Mouse (Mus musculus) thymus, postnatal 36 days (tissue): ENCODE measurements around the gene Dcaf12.

Source experiments
- DNase-seq, 2 experiments: peaks; one replicate each; pipeline ENCODE4 v3.0.0; 2022; ENCODE audit warnings: mixed read lengths in 2 of 2

Gene Dcaf12

GRCm38 (mm10) chr4:41310567-41311563 lies 3.8 kb downstream of the Dcaf12 start:
- no peak for DNase-seq

- DNase-seq, result no peak
Observed at GRCm38 (mm10) chr4:41307406-41307805, 7.3 kb downstream of the Dcaf12 start.

DNA sequence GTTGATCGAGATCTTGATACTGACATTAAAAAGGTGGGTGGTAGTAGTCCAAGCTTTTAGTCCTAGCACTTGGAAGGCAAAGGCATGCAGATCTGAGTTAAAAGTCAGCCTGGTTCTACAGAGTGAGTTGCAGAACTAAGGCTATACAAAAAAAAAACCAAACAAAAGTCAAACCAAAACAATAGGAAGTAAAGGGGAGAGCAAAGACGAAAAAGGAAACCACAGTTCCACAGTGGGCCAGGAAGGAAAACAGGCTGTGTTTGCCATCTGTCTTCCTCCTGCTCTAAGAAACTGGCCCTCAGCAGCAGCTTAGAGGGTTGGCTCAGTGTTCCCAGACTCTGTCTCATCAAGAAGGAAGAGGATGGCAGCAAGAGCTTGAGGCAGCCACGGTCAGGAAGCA lies 10.4 kb downstream of the Dcaf12 start:
- DNase-seq, result no peak

DNA sequence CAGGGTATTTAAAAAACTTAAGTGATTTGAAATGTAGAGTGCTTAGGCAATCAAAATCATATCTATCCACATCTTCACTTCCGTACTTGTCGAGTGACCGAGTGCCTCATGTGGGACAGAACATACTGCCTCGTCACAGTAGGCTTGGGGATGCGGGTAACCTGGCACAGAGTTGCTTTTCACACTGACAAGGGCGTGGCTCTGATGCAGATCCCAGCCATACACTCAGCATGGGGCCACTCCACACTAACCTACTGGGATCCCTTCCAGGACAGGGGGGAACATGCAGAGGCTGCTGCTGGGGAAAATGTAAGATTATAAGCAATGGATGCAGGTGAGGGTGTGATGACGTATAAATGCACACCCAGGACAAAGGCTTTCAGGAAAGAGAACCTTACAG lies 11.0 kb downstream of the Dcaf12 start:
- DNase-seq, result no peak

GRCm38 (mm10) chr4:41298976-41299375 lies 15.7 kb downstream of the Dcaf12 start:
- no peak for DNase-seq

DNA sequence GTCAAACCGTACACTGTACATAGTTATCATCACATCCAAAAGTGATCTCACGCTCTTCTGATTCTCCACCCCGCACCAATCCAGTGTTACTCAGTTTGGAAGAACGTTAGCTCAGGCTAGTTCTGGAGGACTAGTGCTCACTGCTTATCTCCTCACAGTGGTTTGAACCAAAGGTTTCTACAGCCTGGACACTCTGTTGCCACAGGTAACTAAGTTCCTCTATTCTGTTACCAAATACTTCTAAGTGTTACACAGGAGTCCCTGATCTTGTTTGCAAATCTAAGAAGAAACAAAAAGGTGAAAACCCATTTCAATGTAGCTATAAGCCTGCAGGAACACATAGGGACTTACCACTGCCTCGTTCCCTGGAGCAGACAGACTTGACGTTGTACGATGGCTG lies 18.7 kb downstream of the Dcaf12 start:
- DNase-seq, result no peak

DNA sequence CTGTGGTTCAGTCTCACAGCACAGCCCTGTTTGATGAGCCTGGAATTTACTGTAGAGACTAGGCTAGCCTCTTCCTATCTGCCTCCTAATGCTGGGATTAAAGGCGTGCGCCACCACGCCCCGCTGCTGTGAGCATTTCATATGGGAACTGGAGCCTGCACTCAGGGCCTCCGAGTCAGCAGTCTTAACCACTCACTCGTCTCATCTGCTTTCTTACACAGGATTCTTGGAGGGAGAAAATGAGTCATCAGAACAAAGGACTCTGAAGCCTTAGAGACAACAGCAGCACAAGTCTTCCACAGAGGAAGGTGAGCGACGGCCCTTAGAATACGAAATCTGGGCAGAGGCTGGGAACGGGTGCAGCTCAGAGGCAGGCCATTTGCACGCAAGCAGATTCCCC lies 19.2 kb downstream of the Dcaf12 start:
- DNase-seq, result no peak

- no peak for DNase-seq
Observed at GRCm38 (mm10) chr4:41293907-41294306, 20.8 kb downstream of the Dcaf12 start.

DNA sequence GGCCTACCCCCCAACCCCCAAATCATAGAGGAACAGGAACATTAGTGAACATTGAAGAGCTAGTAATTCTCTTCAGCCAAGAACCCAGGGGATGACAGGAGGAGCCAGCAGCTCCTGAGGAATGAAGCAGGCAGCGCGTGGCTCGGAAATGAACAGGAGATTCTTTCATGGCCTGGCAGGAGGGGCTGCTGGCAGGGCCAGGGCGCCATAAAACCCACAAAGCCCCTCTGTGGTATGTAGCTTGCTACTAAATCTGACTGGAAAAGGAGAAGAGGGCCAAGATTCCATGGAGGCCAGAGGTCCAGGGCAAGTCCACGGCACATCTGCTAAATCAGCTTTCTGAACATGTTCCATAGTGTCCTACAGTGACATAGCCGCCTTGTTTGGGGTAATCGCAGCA lies 24.9 kb downstream of the Dcaf12 start:
- DNase-seq, result no peak

DNA sequence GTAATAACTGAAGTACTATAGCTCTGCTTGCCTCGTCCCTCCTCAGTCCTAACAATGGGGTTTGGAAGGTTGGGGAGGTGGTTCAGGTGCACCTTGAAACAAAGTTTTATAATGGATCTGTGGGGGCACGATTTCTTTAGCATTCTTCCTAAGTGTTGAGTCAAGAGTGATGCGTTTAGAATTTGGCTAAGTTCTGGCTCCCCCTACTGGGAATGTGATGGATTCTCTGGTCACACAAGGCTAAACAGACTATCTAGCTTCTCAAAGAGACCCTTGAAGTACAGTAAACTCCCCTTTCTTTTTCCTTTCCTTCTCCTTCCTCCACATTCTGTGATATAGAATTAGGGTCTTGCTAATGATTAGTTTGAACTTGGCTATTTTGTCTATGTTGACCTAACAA lies 28.3 kb downstream of the Dcaf12 start:
- DNase-seq, result no peak

DNA sequence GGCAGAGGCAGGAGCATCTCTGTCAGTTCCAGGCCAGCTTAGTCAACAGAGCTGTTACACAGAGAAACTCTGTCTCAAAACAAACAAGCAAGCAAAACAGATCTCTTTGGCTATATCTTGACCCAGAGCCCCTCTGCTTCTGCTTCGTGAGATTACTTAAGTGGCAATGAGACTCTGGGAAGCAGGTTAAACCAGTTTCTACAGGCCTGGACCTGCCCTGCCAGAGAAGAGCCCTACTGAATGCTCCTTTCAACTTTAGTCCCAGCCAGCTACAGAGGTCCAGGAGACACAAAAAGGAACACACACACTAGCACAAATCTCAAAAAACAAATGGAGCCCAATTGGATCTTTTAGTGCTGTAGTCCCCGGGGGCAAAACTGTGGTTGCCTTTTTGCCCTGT lies 30.6 kb downstream of the Dcaf12 start:
- DNase-seq, result no peak

- DNase-seq, result no peak
Observed at GRCm38 (mm10) chr4:41275927-41276326, 38.8 kb downstream of the Dcaf12 start.

GRCm38 (mm10) chr4:41274980-41275850 lies 39.5 kb downstream of the Dcaf12 start, which contains the start of gene Ubap2:
TSS of gene Ubap2 (minus strand) at chr4:41275144.
- peak; percentile 96 for DNase-seq

DNA sequence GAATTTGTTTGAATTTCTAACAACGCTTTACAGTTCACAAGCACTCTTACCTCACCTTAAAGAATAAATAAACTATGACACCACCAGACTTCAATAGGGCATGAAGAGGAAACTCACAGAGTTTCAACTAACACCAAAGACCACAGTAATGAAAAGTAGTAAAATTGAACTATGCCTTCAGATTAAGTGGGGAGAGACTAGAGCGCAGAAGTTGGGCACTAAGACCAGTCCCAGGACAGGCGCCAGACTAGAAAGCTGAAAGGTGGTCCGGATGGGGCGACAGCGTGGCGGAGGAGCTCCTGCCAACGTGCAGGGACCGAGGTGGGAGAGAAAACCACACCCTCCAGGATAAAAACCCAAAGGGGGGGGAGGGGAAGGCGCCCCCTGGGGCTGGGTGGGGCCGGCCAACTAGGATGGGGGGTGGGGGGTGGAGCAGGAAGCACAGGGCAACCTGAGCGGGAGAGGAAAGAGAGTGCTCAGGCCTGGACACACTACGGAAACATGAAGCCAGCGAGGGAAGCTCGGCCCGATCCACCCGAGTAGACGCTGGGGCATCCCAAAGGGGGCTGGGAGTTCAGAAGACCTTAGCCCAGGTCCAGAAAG lies 40.2 kb downstream of the Dcaf12 start:
- DNase-seq, result no peak

DNA sequence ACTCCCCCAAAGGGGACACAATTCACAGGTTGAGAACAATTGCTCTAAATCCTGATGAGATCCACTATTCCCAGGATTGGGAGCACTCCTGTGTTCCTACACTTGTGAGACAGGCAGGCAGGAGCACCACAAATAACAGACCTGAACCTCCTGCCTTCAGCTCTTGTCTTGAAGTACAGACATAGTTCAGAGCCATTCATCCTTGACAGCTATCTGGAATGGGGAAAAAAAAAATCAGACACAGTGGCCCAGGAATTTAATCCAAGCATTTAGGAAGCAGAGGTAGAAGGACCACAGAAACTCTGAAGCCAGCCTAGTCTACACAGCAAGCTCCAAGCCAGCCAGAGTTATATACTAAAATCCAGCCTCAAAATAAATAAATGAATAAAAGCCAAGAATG lies 46.6 kb downstream of the Dcaf12 start:
- DNase-seq, result no peak

- DNase-seq, result no peak
Observed at GRCm38 (mm10) chr4:41266350-41266749, 48.3 kb downstream of the Dcaf12 start.

DNA sequence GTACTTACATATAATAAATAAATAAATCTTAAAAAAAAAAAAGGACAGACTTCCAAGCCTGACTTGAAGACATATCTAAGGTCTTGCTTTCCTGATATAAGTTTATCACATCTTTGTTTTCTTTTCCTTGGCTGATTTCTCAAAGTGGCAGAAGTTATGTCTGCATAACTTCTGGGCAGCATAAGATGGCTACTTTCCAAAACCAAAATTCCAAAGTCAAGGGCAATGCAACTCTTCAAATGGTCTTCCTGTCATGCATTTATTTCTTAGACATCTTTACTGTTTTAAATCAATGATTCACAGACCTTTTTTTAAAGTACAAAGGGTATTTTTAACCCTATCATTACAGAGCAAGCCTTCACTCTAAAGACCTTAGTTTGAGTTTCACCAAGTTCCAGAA lies 54.0 kb downstream of the Dcaf12 start:
- DNase-seq, result no peak

GRCm38 (mm10) chr4:41259019-41259418 lies 55.7 kb downstream of the Dcaf12 start:
- no peak for DNase-seq

- no peak for DNase-seq
Observed at GRCm38 (mm10) chr4:41257752-41258151, 56.9 kb downstream of the Dcaf12 start.

- no peak for DNase-seq
Observed at GRCm38 (mm10) chr4:41255564-41256210, 59.0 kb downstream of the Dcaf12 start.

DNA sequence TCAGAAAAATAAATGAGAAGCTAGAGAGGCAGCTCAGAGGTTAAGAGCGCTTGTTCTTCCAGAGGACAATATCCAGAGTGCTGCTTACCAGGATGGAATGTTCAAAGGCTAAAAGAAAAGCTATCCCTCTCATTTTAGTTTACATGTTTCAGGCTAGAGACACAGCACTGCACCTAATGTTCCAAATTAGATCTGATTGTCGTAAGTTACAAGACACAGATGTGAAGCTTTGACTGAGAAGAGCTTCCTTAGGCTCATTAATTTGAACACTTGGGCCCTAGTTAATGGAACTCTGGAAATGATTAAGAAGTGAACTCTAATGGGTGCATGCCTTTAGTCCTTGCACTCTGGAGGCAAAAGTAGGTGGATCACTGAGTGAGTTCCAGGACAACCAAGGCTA lies 60.9 kb downstream of the Dcaf12 start:
- no peak for DNase-seq

GRCm38 (mm10) chr4:41245408-41245807 lies 69.3 kb downstream of the Dcaf12 start:
- no peak for DNase-seq
